Mouse (Mus musculus) heart, postnatal 36 days (tissue): ENCODE measurements around the gene Set. TPM values are rescaled to one million over a fixed set of nuclear protein-coding genes. Genes with fewer than 3 reads are reported as not detected.
A peak's percentile ranks its signal among the peaks of the same experiment; 100 is the strongest.

Experiments
- DNase-seq, 2 experiments: peaks; one replicate each; pipeline ENCODE4 v3.0.0; 2021 to 2022
- intact Hi-C: fragments of 180-260 bp; cut with DNase I; formaldehyde crosslinking; loops from one replicate; pipeline ENCODE4 v1.15.1; 2025
- total RNA-seq, 2 experiments: library from RNA; stranded (reverse); gene quantifications; 2 replicates each; pipeline ENCODE4 v1.2.3; 2021

Set gene
- total RNA-seq, 2 experiments from 2014 or later = 87.1 to 103 TPM

GRCm38 (mm10) chr2:30080181-30080800 is 23.1 kb downstream of the Set start:
- intact Hi-C loops = no loop called here
- no peak for DNase-seq

GRCm38 (mm10) chr2:30084113-30084512 is 26.9 kb downstream of the Set start:
- intact Hi-C loops = no loop called here

DNA sequence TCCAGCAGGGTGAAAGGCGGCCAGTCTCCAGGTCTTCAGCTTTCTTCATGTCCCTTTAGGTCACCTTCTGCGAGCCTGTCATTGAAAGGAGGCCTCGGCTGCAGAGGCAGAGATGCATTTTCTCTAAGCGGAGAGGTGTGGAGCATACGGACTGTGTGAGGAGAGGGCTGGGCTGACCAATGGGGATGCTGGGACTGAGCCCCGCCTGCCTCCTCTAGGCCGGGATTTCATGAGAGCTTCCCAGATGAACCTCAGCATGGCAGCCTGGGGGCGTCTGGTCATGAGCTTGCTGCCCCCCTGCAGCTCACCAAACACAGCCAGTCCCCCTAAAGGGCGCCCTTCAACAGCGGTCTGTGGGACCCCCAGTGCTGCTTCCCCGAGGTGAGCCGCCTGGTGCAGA is 27.5 kb downstream of the Set start:
- intact Hi-C loops = no loop called here
- DNase-seq = no peak

More at GRCm38 (mm10) chr2:30084113-30084512, 26.9 kb downstream of the Set start:
- no peak for DNase-seq

DNA sequence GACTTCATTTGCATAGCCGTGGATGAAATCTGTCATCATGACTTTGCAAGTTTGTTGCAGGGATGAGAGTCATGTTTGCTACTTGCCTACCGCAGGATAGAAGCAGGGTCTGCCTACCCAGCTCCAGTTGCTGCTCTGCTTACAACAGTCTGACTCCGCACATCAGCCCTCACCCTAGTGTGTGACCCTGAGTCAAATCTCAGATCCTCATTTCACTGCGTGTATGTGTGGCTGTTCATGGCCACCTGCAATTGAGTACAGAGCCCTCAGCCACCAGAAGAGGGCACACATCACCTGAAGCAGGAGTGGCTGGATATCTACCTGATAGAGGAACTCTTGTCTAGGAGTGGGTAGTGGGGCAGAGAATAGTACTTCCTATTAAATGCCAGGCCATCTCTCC is 30.1 kb downstream of the Set start:
- intact Hi-C loops = no loop called here
- DNase-seq = no peak

DNA sequence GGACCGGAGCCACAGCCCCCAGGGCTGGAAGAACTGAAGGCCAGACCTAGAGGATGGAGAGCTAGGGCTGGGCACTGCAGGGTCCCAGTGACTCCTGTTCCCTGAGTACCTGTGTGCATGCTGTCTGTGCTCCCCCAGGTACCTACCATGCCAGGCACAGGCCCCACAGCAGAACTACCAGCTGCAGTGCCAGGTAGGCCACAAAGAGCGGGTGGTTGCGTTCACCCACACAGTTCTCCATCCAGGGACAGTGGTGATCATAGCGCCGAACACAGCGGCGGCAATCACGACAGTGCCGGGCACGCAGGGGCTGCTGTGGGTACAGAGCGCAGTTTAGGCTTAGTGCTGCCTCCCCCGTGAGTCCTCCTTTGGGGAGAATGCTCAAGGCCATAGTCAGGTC is 34.3 kb downstream of the Set start:
- no peak for DNase-seq
- intact Hi-C loops = no loop called here

GRCm38 (mm10) chr2:30092280-30092918 is 35.2 kb downstream of the Set start:
- intact Hi-C loops = no loop called here
- no peak for DNase-seq

GRCm38 (mm10) chr2:30093471-30094207 is 36.5 kb downstream of the Set start, which contains the start of gene Zdhhc12:
TSS of gene Zdhhc12 (minus strand) at chr2:30093648.
- DNase-seq = peak; percentile 86 to 89
- intact Hi-C loops = loop anchor here (2.0 kb wide), 1 partner anchor 51 kb away; no protein-coding TSS in a partner anchor

DNA sequence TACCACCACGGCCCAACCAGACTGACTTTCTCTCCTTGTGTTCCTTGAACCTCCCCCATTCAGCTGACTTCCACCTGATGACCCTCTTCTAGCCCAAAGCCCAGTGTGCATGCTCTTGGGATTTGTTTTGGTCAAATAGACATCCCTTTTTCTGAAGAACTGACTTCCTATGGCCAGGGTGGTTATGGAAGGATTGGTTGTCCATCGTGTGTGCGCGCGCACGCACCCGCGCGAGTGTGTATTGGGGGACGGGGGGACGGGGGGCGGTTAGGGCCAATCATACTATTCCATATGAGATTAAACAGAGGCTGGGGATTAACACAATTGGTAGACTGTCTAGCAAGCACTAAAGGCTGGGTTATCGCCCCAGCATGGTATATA is 37.0 kb downstream of the Set start:
- no peak for DNase-seq
- intact Hi-C loops = loop anchor here (2.0 kb wide), 1 partner anchor 51 kb away; no protein-coding TSS in a partner anchor

DNA sequence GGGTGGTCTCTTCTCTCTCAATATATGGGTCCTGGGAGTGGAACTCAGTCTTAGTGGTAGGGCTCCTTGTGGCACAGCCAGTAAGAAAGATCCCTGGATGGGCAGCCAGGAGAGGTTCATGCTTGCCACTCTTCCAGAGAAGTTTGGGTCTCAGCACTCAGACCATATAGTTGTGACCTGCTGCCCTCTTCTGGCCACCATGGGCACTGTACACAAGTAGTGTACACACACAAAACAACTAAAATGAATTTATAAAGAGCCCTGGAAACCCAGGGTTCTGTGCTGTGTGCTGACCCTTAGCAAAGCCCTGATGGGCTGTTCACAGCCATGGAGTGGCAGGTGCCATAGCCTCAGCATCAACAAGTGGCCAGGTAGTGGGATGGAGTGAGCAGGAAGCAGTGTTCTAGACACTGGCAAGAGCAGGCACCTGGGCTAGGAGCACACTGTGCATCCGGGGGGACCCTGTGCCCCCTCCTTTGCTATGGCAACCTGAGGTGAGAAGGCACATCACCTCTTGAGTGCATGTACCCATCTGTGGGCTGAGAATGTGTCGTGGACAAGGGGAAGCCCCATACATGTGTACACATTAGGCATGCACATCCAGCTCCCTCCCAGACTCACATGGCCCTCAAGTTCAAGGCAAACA is 38.8 kb downstream of the Set start:
- peak; percentile 57 to 69 for DNase-seq
- intact Hi-C loops = loop anchor here (1.0 to 2.0 kb wide), 2 partner anchors 19 to 53 kb away; partner anchors contain the start of gene Pkn3

DNA sequence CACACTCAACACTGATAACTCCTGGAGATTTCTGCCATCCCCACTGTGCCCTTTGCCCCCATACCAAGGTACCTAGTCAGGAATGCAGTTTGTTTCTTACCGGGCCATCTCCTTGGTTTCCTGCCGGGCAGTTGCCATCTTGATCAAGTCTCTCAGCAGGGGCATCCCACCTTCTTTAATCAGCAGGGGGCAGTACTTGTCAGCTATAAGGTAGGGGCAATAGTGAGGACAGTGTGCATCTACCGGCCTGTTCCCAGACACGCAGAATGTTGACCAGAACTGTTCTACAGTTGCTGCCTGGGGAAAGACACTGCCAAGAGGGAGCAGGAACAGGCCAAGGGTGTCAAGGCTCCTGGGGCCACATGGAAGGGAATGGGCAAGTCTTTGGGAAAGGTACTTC is 43.0 kb downstream of the Set start:
- no peak for DNase-seq
- intact Hi-C loops = no loop called here

DNA sequence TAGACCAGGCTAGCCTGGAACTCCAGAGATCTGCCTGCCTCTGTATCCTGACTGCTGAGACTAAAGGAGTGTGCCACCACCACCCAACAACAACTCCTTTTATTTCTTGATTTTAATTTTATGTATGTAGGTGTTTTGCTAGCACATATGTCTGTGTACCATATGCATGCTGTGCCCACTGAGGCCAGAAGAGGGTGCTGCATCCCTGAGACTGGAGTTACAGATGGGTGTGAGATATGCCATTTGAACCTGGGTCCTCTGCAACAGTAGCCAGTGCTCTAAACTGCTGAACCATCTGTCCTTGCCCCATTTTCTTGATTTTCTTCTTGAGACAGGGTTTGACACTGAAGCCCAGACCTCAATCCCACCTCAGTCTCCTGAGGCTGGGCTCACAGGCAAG is 49.2 kb downstream of the Set start:
- intact Hi-C loops = loop anchor here (2.0 kb wide), 1 partner anchor 52 kb away; no protein-coding TSS in a partner anchor
- peak; percentile 32 to 57 for DNase-seq

GRCm38 (mm10) chr2:30107646-30108045 is 50.5 kb downstream of the Set start:
- no peak for DNase-seq
- intact Hi-C loops = loop anchor here (2.0 kb wide), 1 partner anchor 51 kb away; no protein-coding TSS in a partner anchor

- intact Hi-C loops = no loop called here
- no peak for DNase-seq
These were observed 51.1 kb downstream of the Set start for GRCm38 (mm10) chr2:30108260-30108659.

DNA sequence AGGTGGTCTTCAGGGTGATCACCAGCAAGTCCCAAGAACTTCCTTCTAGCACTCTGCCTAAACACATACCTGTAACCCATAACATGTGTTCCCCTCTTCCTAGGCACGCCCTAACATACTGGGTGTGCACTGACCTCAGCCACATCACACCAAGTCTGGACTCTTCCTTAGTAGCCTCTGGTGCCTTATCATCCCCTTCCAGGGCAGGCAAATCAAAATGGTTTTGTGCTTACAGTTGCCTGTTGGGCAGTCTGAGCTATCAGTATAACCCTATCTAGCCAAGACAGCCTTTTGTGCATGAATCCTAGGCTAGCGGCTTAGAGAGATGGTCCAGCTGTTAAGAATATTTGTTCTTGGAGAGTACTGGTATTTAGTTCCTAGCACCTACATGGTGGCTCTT is 54.3 kb downstream of the Set start:
- intact Hi-C loops = no loop called here
- no peak for DNase-seq

GRCm38 (mm10) chr2:30112564-30112963 is 55.4 kb downstream of the Set start:
- no peak for DNase-seq
- intact Hi-C loops = no loop called here

DNA sequence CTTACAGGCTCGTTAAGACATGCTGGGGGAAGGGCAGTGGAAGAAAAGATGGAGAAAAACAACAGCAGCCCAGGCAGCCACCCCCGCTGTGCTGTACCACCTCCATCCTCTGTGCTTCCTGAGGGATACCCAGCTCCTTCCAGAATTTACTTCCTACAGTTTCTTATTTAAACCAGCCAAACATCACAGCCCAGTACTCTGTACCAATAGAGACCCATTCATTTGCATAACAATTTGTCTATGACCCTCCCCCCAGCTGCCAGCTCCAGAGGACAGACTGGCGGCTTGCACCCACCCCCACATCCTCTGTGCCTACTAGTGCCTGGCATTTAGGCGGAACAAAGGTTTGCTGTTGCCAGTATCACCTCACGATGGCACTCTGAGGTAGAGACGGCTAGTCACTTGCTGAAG is 62.5 kb downstream of the Set start:
- DNase-seq = no peak
- intact Hi-C loops = no loop called here

- intact Hi-C loops = no loop called here
- no peak for DNase-seq
These were observed 63.1 kb downstream of the Set start for GRCm38 (mm10) chr2:30120269-30120668.
